Mouse (Mus musculus) small intestine, adult 2 months (tissue): ENCODE results near the gene Dgkh. TPM values are rescaled to one million over a fixed set of nuclear protein-coding genes. Genes with fewer than 3 reads are reported as not detected.
A peak's percentile ranks its signal among the peaks of the same experiment; 100 is the strongest.
"Not testable (repeated sequence)": the region's sequence is repeated elsewhere in the genome, so short reads cannot be mapped to it uniquely, and the experiment has no call there.

ENCODE experiments used
- H3K27ac ChIP-seq: fragments of 200-500 bp; 2 replicates; pipeline ENCODE4 v1.5.1; 2012; ENCODE audit warnings: low read depth, low read length, control low read depth, inconsistent platforms; ENCODE audit not compliant: insufficient read depth
- H3K27me3 ChIP-seq: fragments of 200-500 bp; 2 replicates; pipeline ENCODE4 v1.6.1; 2012; ENCODE audit warnings: mild to moderate bottlenecking, moderate library complexity, low read length, inconsistent platforms; ENCODE audit not compliant: control insufficient read depth, insufficient read depth
- H3K36me3 ChIP-seq: fragments of 200-500 bp; 2 replicates; pipeline ENCODE4 v1.6.1; 2012; ENCODE audit warnings: mild to moderate bottlenecking, low read length, control low read depth, inconsistent platforms; ENCODE audit not compliant: control insufficient read depth, insufficient read depth
- H3K4me1 ChIP-seq: fragments of 200-500 bp; 2 replicates; pipeline ENCODE4 v1.6.1; 2012; ENCODE audit warnings: low read length, inconsistent platforms, mixed read lengths; ENCODE audit not compliant: control insufficient read depth, insufficient read depth, insufficient read length
- H3K4me3 ChIP-seq: fragments of 200-500 bp; 2 replicates; pipeline ENCODE4 v1.5.1; 2012; ENCODE audit warnings: low read depth, mild to moderate bottlenecking, control low read depth, inconsistent platforms, low read length, moderate library complexity
- CTCF ChIP-seq: fragments of 200-500 bp; IDR thresholded peaks from 2 replicates; pipeline ENCODE4 v1.5.1; 2012; ENCODE audit warnings: low read depth, mild to moderate bottlenecking, control low read depth, inconsistent platforms, low read length, moderate library complexity, mixed read lengths; ENCODE audit not compliant: insufficient replicate concordance, insufficient read length; ENCODE audit errors: extremely low read depth
- POLR2A ChIP-seq: fragments of 200-500 bp; IDR thresholded peaks from 2 replicates; pipeline ENCODE4 v1.6.1; 2012; ENCODE audit warnings: low read depth, mild to moderate bottlenecking, control low read depth, inconsistent platforms, low read length, moderate library complexity
- WGBS: fragments of 180-500 bp; shearing (Covaris S2); methylation state at CpG from one replicate; pipeline ENCODE4 v1.1.7; 2018; 5-methylcytosine and 5-hydroxymethylcytosine counted together
- polyA plus RNA-seq: library from polyadenylated mRNA; depleted of rRNA; stranded (reverse); fragments of >200 nt; gene quantifications from 2 replicates; pipeline ENCODE4 v1.2.3, GENCODE M21; 2012

The Dgkh gene
- polyA plus RNA-seq, 1 experiment, result 0.60 TPM

GRCm38 (mm10) chr14:78759491-78759890, 26.9 kb upstream of the Dgkh start:
- H3K27me3 ChIP-seq, result no peaks in the 10 kb centered on the region
- no peaks in the 10 kb centered on the region for H3K4me1 ChIP-seq
- 84% methylated on average over 3 of the region's 3 CpGs for WGBS
- TF ChIP-seq POLR2A (no peak), CTCF (no peak)
- no peak overlapping the region for H3K4me3 ChIP-seq
- H3K27ac ChIP-seq, result no peak overlapping the region
- H3K36me3 ChIP-seq, result no peaks in the 10 kb centered on the region

DNA sequence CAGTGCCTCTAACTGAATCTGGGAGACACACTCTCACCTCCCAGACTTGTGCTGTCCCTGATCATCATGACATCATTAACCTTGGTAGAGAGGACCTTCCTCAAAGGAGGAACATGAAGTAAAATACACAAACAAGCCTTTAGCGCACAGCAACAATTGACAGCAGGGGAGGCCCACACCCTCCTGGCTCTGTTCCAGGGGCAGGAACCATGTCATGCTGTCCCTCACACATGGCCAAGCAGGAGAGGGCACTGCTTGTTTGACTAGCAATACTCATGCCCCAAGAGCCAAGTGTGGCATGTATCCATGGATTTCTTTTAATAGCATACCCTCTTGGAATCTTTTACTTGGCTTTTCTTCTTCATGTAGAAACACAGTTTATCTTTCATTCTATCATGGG, 22.7 kb upstream of the Dgkh start:
- TF ChIP-seq POLR2A (no peak), CTCF (no peak)
- no peak overlapping the region for H3K27ac ChIP-seq
- 43% methylated on average over 1 of the region's 1 CpGs for WGBS
- no peaks in the 10 kb centered on the region for H3K4me1 ChIP-seq
- no peaks in the 10 kb centered on the region for H3K36me3 ChIP-seq
- H3K27me3 ChIP-seq, result no peaks in the 10 kb centered on the region
- no peak overlapping the region for H3K4me3 ChIP-seq

DNA sequence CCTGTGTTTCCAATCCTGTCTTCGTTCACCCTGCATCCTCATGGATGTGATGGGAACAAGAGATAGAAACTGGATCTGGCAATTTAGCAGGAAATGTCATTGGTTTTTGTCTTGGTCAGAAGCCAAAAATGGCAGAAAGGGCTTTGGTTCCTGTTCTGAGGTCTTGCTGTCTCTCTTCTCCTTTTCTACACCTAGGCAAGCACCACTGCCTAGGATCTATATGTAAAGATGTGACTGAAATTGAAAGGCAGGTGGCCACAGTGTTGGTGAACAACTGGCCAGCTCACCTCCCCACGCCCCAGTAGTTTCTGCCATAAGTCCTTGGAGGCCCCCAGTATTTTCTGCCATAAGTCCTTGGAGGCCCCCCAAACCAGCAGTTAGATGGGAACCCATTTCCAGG, 16.1 kb upstream of the Dgkh start:
- Histone ChIP-seq H3K4me1 (no peaks in the 10 kb centered on the region), H3K4me3 (no peak overlapping the region), H3K27me3 (no peaks in the 10 kb centered on the region), H3K27ac (no peak overlapping the region), H3K36me3 (no peaks in the 10 kb centered on the region)
- 86% methylated on average over 2 of the region's 2 CpGs for WGBS
- no peak for TF ChIP-seq POLR2A
- TF ChIP-seq CTCF, result no peak

- Histone ChIP-seq H3K27ac (no peak overlapping the region), H3K4me3 (no peak overlapping the region), H3K36me3 (no peaks in the 10 kb centered on the region), H3K4me1 (no peaks in the 10 kb centered on the region), H3K27me3 (no peaks in the 10 kb centered on the region)
- WGBS, result 51% methylated on average over 14 of the region's 14 CpGs
- no peak for TF ChIP-seq CTCF
- no peak for TF ChIP-seq POLR2A
Observed at GRCm38 (mm10) chr14:78747969-78748651, 15.5 kb upstream of the Dgkh start.

DNA sequence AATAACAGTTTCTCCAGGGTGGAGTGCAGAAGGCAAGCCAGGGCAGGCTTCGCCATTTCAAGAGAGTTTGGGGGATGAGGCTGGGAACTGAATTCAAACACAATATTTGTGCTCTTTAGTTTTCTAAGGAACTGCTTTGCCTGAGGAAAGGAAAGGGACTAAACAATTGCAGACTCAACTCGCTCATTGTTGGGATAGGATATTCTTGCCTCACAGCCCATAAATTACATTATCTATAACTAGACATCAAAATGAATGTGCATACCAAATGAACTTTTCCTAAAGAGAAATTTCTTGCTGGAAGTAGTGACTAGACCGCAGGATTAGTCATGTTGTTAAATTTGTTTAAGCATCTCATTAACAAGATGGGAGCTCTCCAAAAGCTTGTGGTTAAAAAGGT, 14.9 kb upstream of the Dgkh start:
- no peaks in the 10 kb centered on the region for H3K36me3 ChIP-seq
- H3K27me3 ChIP-seq, result no peaks in the 10 kb centered on the region
- TF ChIP-seq CTCF, result no peak
- TF ChIP-seq POLR2A, result no peak
- no peak overlapping the region for H3K4me3 ChIP-seq
- H3K27ac ChIP-seq, result no peak overlapping the region
- 84% methylated on average over 3 of the region's 3 CpGs for WGBS
- no peaks in the 10 kb centered on the region for H3K4me1 ChIP-seq

- no peaks in the 10 kb centered on the region for H3K36me3 ChIP-seq
- TF ChIP-seq POLR2A (no peak), CTCF (no peak)
- WGBS, result 51% methylated on average over 5 of the region's 5 CpGs
- no peak overlapping the region for H3K4me3 ChIP-seq
- H3K27me3 ChIP-seq, result peaks cover 14% of the 10 kb centered on the region; the same call in 1 of the 2 replicates
- H3K4me1 ChIP-seq, result no peaks in the 10 kb centered on the region; the same call in 1 of the 2 replicates
- H3K27ac ChIP-seq, result no peak overlapping the region
Observed at GRCm38 (mm10) chr14:78734605-78735004, 2.0 kb upstream of the Dgkh start.

DNA sequence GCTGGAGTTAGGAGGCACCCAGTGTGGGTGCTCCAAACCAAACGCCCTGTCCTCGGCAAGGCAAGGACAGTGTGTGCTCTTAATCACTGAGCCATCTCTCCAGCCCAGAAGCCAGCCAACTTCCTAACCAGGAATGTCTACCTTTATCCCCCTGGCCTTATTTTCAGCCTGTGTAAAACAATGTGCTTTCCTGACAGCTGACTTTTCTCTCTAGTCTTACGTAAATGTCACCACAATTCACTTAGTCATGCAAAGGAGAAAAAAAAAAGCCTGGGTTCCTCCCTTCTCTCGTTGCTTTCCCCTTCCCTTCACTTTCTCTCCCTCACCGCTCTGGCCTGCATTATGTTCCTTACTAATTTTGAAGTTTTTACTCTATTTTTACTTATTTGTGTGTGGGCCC, 1.6 kb upstream of the Dgkh start:
- H3K4me3 ChIP-seq, H3K36me3 ChIP-seq, H3K27ac ChIP-seq, H3K4me1 ChIP-seq: not testable (repeated sequence)
- WGBS, result 68% methylated on average over 5 of the region's 5 CpGs
- H3K27me3 ChIP-seq, result peaks cover 14% of the 10 kb centered on the region; the same call in 1 of the 2 replicates

DNA sequence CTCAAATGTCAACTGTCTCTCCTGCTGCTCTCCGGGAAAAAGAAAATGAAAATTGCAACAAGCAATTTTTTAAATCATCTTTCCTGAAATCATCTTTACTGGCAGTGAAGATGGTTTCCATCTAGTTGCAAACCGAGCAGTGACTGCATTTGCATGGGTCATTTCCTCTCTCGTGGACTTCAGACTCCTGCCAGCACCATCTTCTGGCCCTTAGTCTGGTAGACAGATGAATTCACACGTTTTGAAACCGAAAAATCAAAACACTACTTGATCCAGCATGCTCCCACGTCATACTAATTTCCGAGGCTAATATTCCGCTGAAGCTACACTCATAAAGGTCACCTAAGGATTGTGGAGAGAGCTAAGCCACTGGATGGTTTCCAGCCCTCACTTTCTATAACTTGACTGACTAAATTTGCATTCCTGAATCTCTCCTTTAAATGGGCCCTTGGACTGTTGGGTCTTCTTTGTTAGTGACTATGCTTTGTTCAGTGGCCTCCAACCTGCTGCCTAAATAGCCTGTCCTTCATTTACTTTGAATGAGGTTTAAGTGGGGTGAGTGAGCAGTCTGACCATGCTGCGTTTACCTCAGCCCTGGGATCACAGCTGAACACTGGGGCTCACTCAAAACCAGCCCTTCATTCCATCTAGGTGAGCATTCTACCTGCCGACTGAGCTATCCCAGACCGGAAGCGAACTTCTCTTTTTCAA, 945 bp upstream of the Dgkh start:
- H3K27me3 ChIP-seq, result peaks cover 14% of the 10 kb centered on the region; the same call in 1 of the 2 replicates
- H3K36me3 ChIP-seq, result no peaks in the 10 kb centered on the region
- no peaks in the 10 kb centered on the region; the same call in 1 of the 2 replicates for H3K4me1 ChIP-seq
- 39% methylated on average over 12 of the region's 12 CpGs for WGBS
- TF ChIP-seq CTCF (no peak), POLR2A (no peak)
- peak overlapping the region; percentile 65 for H3K27ac ChIP-seq
- H3K4me3 ChIP-seq, result peak overlapping the region; percentile 68
